Mouse (Mus musculus) liver, embryonic 14.5 days (tissue): Measurements from ENCODE around the gene Dhrs1.

Experiments
- CTCF ChIP-seq: IDR thresholded peaks from 2 replicates; pipeline ENCODE4 v1.5.1; 2016; ENCODE audit warnings: antibody characterized with exemption, low read depth, control low read depth
- EP300 ChIP-seq: IDR thresholded peaks from 2 replicates; pipeline ENCODE4 v1.6.1; 2016; ENCODE audit warnings: antibody characterized with exemption, low read depth

- no peak for TF ChIP-seq CTCF
- TF ChIP-seq EP300: no peak
Measured at GRCm38 (mm10) chr14:55777806-55778205, 32.3 kb upstream of the Dhrs1 start.
